Mouse (Mus musculus) hindbrain, embryonic 13.5 days (tissue): ENCODE data around the gene Adgrf2. TPM values are rescaled to one million over a fixed set of nuclear protein-coding genes. Genes with fewer than 3 reads are reported as not detected.
A peak's percentile ranks its signal among the peaks of the same experiment; 100 is the strongest.

Experiments used
- ATAC-seq: fragments of 200-750 bp; cut with Nextera tagmentation; 2 replicates; pipeline ENCODE4 v1.8.0; 2017; ENCODE audit warnings: moderate TSS enrichment; ENCODE audit not compliant: low FRiP score
- H3K27ac ChIP-seq: fragments of 300-500 bp; sonication (generic); 2 replicates; pipeline ENCODE4 v1.5.1; 2015; ENCODE audit warnings: inconsistent platforms, mild to moderate bottlenecking, moderate library complexity
- H3K27me3 ChIP-seq: fragments of 300-500 bp; sonication (generic); 2 replicates; pipeline ENCODE4 v1.6.1; 2015; ENCODE audit warnings: mild to moderate bottlenecking, inconsistent platforms
- H3K36me3 ChIP-seq: fragments of 300-500 bp; sonication (generic); 2 replicates; pipeline ENCODE4 v1.6.1; 2015; ENCODE audit warnings: mild to moderate bottlenecking, inconsistent platforms
- H3K4me1 ChIP-seq: fragments of 300-500 bp; sonication (generic); replicated peaks from 2 replicates; pipeline ENCODE4 v1.6.1; 2015; ENCODE audit warnings: inconsistent platforms
- H3K4me2 ChIP-seq: fragments of 300-500 bp; sonication (generic); 2 replicates; pipeline ENCODE4 v1.6.1; 2015; ENCODE audit warnings: inconsistent platforms, mild to moderate bottlenecking, moderate library complexity
- H3K4me3 ChIP-seq: fragments of 300-500 bp; sonication (generic); 2 replicates; pipeline ENCODE4 v1.5.1; 2015; ENCODE audit warnings: mild to moderate bottlenecking, inconsistent platforms
- H3K9ac ChIP-seq: fragments of 300-500 bp; sonication (generic); 2 replicates; pipeline ENCODE4 v1.6.1; 2015; ENCODE audit warnings: mild to moderate bottlenecking, inconsistent platforms
- H3K9me3 ChIP-seq: fragments of 300-500 bp; sonication (generic); 2 replicates; pipeline ENCODE4 v1.6.1; 2016; ENCODE audit warnings: inconsistent platforms
- WGBS: fragments of 180-500 bp; shearing (Covaris S2); methylation state at CpG from one replicate; pipeline ENCODE4 v1.1.7; 2015; 5-methylcytosine and 5-hydroxymethylcytosine counted together
- polyA plus RNA-seq: library from polyadenylated mRNA; unstranded; fragments of >200 nt; fragmentation: Nextera tagmentation; extraction: Ambion mirVana; gene quantifications from 2 replicates; pipeline ENCODE4 v1.2.1, GENCODE M21; 2015

Adgrf2 gene
- 0.08 TPM in 2 replicates for polyA plus RNA-seq

DNA sequence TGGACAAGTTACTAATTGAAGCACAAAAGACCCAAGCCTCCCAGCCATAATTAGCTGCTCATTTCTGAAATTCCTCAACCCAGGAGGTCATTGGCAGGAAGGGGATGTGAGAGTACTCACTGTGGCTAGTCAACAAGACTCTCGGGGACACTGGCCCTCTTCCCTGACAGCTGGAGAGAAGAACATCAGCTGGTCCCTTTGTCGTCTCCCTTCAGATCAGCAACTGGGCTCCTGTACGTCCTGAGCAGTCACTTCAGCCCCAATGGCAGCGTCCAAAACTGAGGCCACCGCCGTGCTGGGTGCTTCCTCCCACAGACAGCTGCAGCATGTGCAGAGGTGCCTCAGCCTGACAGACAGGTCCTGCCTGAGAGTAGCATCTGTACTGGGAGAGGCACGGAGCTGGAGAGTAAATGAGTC lies at the start of gene Adgrf2:
Gene Adgrf2 (minus strand): TSS at position 379 of the 417 bp plus-strand sequence.
- Histone ChIP-seq H3K36me3 (no peaks in the 10 kb centered on the region), H3K27ac (no peak within 1 kb of the TSS), H3K9ac (no peak within 1 kb of the TSS), H3K4me3 (no peak within 1 kb of the TSS), H3K4me1 (peaks cover 4% of the 10 kb centered on the region; the same call in 1 of the 2 replicates), H3K9me3 (no peaks in the 10 kb centered on the region), H3K27me3 (no peaks in the 10 kb centered on the region), H3K4me2 (no peak within 1 kb of the TSS)
- ATAC-seq, result no peak
- 35% methylated on average over 7 of the region's 7 CpGs for WGBS

DNA sequence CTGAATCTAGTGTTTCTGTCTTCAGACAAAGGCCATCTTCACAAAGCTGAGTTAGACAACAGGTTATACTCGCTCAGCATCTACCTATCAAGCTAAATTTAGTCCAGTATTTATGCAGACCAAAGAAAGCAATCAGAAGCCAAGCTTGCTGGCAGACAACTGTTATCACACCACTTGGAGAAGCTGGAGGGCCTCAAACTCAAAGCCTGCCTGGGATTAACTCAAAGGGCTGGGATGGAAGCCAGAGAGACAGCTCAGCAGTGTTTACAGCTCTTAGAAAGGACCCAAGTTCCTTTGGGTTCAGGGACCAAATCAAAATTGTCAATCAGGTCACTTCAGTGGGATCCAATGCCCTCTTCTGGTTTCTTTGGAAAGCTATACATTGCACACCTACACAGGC lies 48.8 kb upstream of the Adgrf2 start:
- Histone ChIP-seq H3K9me3 (no peaks in the 10 kb centered on the region), H3K36me3 (peaks cover 8% of the 10 kb centered on the region), H3K4me1 (no peaks in the 10 kb centered on the region), H3K27me3 (no peaks in the 10 kb centered on the region), H3K4me3 (no peak overlapping the region), H3K27ac (no peak overlapping the region), H3K4me2 (no peak overlapping the region), H3K9ac (no peak overlapping the region)
- 76% methylated on average over 1 of the region's 1 CpGs for WGBS
- ATAC-seq, result no peak

DNA sequence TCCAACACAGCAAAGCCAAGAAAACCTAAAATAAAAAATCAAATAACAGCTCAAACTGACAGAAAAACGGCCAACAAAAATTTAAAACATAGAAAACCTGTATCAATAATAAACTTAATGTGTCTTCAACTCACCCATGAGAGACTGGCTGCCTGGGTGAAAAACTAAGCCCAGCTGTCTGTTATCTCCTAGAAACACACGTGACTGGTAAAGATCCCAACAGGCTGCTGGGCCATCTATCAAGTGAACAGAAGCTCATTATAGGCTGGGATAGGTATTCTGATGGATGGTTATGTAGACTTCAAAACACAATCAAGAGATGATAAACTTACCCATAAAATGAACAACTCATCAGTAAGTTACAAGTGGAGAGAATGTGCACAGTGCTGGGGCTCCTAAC lies 47.7 kb upstream of the Adgrf2 start:
- Histone ChIP-seq H3K36me3 (peaks cover 8% of the 10 kb centered on the region), H3K27ac (no peak overlapping the region), H3K4me1 (no peaks in the 10 kb centered on the region), H3K4me2 (no peak overlapping the region), H3K4me3 (no peak overlapping the region), H3K27me3 (no peaks in the 10 kb centered on the region), H3K9me3 (no peaks in the 10 kb centered on the region), H3K9ac (no peak overlapping the region)
- WGBS, result 82% methylated on average over 2 of the region's 2 CpGs
- no peak for ATAC-seq

DNA sequence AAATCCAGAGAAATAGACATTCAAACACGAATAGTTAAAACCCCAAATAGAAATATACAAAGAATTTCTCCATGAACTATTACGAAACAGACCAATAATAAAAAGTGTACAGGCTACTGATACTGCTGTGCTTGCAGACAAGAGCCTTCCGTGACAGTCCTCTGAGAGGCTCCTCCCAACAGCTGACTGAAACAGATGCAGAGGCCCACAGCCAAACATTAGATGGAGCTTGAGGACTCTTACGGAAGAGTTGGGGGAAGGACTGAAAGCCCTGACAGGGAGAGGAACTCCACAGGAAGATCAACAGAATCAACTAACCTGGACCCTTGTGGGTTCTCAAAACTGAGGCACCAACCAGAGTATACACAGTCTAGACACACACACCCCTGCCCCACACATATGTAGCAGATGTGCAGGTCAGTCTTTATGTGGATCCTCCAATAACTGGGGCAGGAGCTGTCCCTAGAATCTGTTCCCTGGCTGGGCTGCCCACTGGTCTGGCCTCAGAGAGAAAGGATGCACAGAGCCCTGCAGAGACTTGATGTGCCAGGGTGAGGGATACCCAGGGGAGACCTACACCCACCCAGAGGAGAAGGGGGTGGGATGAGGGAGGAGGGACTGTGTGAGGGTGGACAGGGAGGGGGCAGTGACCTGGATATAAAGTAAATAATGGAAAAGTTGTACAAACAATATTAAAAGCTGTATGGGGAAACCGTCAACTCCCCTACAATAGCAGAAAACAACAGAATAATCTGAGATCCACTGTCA lies 46.9 kb upstream of the Adgrf2 start:
- no peak overlapping the region for H3K4me2 ChIP-seq
- ATAC-seq, result no peak; the same call in 1 of the 2 replicates
- WGBS, result 93% methylated on average over 5 of the region's 5 CpGs
- H3K4me3 ChIP-seq, result no peak overlapping the region
- no peaks in the 10 kb centered on the region for H3K9me3 ChIP-seq
- H3K27me3 ChIP-seq, result no peaks in the 10 kb centered on the region
- no peak overlapping the region for H3K27ac ChIP-seq
- no peak overlapping the region for H3K9ac ChIP-seq
- no peaks in the 10 kb centered on the region for H3K4me1 ChIP-seq
- H3K36me3 ChIP-seq, result peaks cover 8% of the 10 kb centered on the region

DNA sequence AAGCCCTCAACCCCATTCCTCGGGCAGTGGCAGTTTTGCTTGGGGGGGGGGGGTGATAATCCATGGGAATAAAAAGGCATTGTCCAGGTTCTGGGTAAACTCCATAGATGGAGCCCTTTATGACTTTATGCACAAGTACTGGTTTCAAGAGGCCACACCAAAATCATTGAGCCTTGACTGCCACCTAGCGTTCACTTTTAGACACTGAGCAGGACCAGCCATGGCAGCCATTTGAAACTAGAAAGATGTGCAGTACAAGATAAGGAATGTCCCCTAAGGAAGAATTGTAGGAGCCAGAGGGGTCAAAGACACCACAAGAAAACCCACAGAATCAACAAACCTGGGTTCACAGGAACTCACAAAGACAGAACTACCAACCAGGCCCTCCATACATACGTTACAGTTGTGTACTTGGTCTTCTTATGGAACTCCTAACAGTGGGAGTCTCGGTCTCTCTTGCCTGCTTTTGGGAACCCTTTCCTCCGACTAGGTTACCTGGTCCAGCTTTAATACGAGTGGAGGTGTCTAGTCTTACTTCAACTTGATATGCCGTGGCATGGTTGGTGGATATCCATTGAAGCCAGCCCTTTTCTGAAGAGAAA lies 40.3 kb upstream of the Adgrf2 start:
- Histone ChIP-seq H3K36me3 (peaks cover 3% of the 10 kb centered on the region; the same call in 1 of the 2 replicates), H3K4me3 (no peak overlapping the region), H3K9me3 (no peaks in the 10 kb centered on the region), H3K27ac (no peak overlapping the region), H3K4me1 (no peaks in the 10 kb centered on the region), H3K27me3 (no peaks in the 10 kb centered on the region), H3K9ac (no peak overlapping the region), H3K4me2 (no peak overlapping the region)
- ATAC-seq, result peak; percentile 88
- 54% methylated on average over 7 of the region's 7 CpGs for WGBS

DNA sequence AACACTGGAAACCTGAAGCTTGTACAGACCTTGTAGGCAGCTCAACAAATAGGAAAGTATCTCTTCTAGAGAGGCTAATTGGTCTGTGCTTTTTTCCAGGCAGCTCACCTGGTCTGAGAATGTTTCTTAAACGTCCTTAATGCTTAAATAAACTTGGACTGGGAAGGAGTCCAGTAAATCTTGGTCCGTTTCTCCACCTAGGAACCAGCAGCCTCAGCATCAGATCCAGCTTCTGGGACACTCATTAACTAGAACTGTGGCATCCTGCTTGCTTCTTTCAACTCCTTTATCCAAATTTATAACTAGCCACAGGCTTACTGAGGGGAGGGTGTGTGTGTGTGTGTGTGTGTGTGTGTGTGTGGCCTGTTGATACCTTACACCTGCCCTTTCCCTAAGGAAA lies 11.8 kb upstream of the Adgrf2 start:
- Histone ChIP-seq H3K4me3 (no peak overlapping the region), H3K36me3 (no peaks in the 10 kb centered on the region), H3K27me3 (no peaks in the 10 kb centered on the region), H3K4me2 (no peak overlapping the region), H3K27ac (no peak overlapping the region), H3K9ac (no peak overlapping the region), H3K4me1 (no peaks in the 10 kb centered on the region), H3K9me3 (no peaks in the 10 kb centered on the region)
- 69% methylated on average over 2 of the region's 2 CpGs for WGBS
- no peak for ATAC-seq

DNA sequence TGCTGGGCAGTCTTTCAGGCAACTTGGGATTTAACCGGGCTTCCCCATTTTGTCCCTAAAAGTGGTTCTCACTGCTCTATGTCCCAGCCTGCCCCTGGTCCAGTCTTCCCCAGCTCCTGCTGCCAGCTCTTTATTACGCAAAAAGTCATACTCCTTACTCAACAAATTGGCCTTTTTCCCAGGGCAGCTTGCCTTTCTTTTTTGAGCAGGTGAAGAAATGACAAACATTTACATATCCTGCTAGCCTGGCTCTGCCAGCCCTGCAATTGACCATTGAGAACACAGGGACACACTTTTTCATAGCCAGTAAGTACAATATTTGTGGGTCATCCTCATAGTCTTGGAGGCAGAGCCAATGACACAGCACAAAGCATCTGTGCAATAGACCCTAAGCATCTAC lies 10.2 kb upstream of the Adgrf2 start:
- H3K27me3 ChIP-seq, result no peaks in the 10 kb centered on the region
- no peaks in the 10 kb centered on the region for H3K9me3 ChIP-seq
- no peaks in the 10 kb centered on the region for H3K36me3 ChIP-seq
- H3K4me3 ChIP-seq, result no peak overlapping the region
- no peak overlapping the region for H3K27ac ChIP-seq
- no peak overlapping the region for H3K9ac ChIP-seq
- no peaks in the 10 kb centered on the region for H3K4me1 ChIP-seq
- H3K4me2 ChIP-seq, result no peak overlapping the region
- no peak for ATAC-seq
- WGBS, result 92% methylated on average over 2 of the region's 2 CpGs

DNA sequence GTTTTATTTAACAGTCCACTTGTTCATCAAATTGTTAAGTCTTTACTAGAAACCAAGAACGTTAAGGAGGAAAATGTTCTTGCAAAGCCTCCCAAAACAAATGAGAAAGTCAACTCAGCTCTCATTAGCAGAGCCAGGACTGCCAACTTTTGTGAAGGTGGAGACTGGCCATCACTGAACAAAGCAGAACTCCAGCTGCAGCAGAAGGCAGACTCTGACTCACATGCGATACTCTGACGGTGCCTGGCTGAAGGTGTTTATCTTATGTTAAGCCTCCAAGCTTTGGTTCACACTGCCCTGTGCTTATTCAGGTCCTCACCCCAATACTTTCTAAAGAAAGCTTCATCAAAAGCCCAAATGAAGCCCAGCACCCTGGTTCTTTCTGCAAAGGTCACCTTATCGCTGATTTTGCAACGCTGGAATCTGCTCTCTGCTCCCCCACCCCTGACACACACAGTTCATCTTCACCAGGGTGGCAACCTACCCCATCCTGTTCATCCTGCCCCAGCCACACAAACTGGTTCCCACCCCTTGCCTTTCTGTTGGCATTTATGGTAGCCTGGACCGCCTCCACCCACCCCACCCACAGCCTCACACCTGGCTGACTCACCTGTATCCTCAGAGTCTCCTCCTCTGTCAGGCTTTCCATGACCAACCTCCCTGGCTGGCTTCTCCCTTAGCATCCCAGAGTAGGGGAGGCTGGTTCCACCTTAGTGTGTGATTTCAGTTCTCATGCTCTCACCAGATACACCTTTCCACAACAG lies 3.9 kb upstream of the Adgrf2 start:
- ATAC-seq, result no peak
- Histone ChIP-seq H3K36me3 (no peaks in the 10 kb centered on the region), H3K4me3 (no peak overlapping the region), H3K27ac (no peak overlapping the region), H3K9ac (no peak overlapping the region), H3K27me3 (no peaks in the 10 kb centered on the region), H3K9me3 (no peaks in the 10 kb centered on the region), H3K4me1 (peaks cover 4% of the 10 kb centered on the region; the same call in 1 of the 2 replicates), H3K4me2 (no peak overlapping the region)
- WGBS, result 92% methylated on average over 6 of the region's 6 CpGs

DNA sequence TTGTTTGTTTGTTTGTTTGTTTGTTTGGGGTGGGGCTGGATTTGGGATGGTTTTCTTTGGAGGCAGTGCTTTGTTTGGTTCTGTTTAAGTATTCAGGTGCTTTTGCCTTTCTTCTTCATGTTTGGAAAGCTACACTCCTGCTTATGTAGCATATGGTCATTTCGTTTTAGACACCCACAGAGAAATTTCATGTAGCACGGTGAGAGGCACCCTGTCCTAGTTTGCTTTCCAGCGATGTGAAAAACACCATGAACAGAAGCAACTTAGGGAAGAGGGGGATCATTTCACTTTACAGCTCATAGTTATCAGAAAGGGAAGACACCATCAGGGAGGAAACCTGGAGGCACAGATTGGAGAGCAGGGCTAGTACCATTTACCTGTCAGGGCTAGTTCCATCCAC lies 844 bp upstream of the Adgrf2 start:
- ATAC-seq, result no peak
- 88% methylated on average over 3 of the region's 3 CpGs for WGBS

DNA sequence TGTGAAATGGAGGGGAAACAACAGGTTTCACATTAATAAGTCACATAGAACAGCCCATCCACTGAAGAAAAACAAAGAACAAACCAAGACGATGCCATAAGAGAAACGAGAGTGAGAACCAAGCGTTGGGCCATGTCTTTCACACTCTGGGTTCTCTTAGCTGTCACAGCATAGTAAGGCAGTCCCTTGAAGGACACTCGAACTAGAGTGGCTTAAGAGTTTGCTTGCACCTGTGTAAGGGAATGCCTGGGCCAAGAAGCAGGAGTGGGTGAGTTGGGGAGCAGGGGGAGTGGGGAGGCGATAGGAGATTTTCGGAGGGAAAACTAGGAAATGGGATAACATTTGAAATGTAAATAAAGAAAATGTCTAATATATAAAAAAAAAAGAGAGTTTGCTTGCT lies 3.2 kb downstream of the Adgrf2 start:
- Histone ChIP-seq H3K4me2 (no peak overlapping the region), H3K27ac (no peak overlapping the region), H3K9me3 (no peaks in the 10 kb centered on the region), H3K27me3 (no peaks in the 10 kb centered on the region), H3K4me3 (no peak overlapping the region), H3K4me1 (peaks cover 4% of the 10 kb centered on the region; the same call in 1 of the 2 replicates), H3K36me3 (no peaks in the 10 kb centered on the region), H3K9ac (no peak overlapping the region)
- WGBS, result 90% methylated on average over 6 of the region's 6 CpGs
- no peak for ATAC-seq

More for the DNA sequence above, 844 bp upstream of the Adgrf2 start:
- Histone ChIP-seq H3K36me3 (no peaks in the 10 kb centered on the region), H3K27me3 (no peaks in the 10 kb centered on the region), H3K27ac (no peak overlapping the region), H3K4me1 (peaks cover 4% of the 10 kb centered on the region; the same call in 1 of the 2 replicates), H3K9me3 (no peaks in the 10 kb centered on the region), H3K9ac (no peak overlapping the region), H3K4me3 (no peak overlapping the region), H3K4me2 (no peak overlapping the region)

DNA sequence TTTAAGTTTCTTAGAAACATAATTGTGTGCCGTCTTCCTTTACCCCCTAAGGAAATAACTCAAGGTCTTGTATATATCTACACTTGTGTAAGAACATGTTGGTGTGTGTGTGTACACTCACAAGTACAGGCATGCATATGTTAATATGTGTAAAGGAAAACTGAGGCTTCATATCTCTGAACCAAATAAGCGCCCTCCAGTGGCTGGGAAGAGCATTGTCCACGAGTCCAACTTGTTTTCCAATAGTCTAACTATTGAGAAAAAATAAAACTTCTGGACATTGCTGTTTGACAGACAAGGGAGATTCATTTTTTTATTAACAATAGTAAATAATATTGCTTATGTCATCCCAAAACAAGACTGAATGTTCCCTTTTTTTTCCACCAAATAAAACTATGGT lies 24.8 kb downstream of the Adgrf2 start:
- H3K4me1 ChIP-seq, result no peaks in the 10 kb centered on the region
- no peak overlapping the region for H3K4me2 ChIP-seq
- H3K27ac ChIP-seq, result no peak overlapping the region
- H3K9ac ChIP-seq, result no peak overlapping the region
- H3K36me3 ChIP-seq, result no peaks in the 10 kb centered on the region
- no peaks in the 10 kb centered on the region for H3K27me3 ChIP-seq
- no peak overlapping the region for H3K4me3 ChIP-seq
- WGBS, result 60% methylated on average over 3 of the region's 3 CpGs
- no peaks in the 10 kb centered on the region for H3K9me3 ChIP-seq
- no peak for ATAC-seq

DNA sequence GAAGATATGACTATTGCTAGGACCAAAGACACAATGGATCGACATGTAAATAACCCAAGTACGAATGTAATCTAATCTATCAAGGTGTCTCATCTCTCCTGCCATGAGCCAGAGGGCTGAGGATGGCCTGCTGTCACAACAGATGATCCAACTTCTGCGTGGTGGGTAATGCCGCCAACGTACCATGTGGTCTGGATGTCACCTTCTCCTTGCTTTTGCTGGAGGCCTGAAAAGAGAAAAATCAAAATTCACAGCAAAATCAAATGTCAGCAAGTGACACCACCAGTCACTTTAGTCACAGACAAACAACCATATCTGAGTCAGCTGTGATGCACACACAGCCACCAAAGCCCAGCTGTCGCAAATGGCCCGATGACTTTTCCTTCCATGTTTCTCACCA lies 27.0 kb downstream of the Adgrf2 start:
- WGBS, result 95% methylated on average over 7 of the region's 7 CpGs
- H3K4me1 ChIP-seq, result no peaks in the 10 kb centered on the region
- H3K27ac ChIP-seq, result no peak overlapping the region
- no peak for ATAC-seq
- H3K27me3 ChIP-seq, result no peaks in the 10 kb centered on the region
- H3K9ac ChIP-seq, result no peak overlapping the region
- H3K9me3 ChIP-seq, result no peaks in the 10 kb centered on the region
- no peak overlapping the region for H3K4me2 ChIP-seq
- H3K4me3 ChIP-seq, result no peak overlapping the region
- H3K36me3 ChIP-seq, result no peaks in the 10 kb centered on the region
